Mouse (Mus musculus): Measurements from ENCODE around the gene Anp32b.

The Anp32b gene

GRCm38 (mm10) chr4:46452855-46453719 is 2.4 kb downstream of the Anp32b start:
- DNase-seq, result no peak

GRCm38 (mm10) chr4:46454097-46454864 is 3.6 kb downstream of the Anp32b start:
- no peak for DNase-seq

GRCm38 (mm10) chr4:46456762-46457161 is 6.1 kb downstream of the Anp32b start:
- DNase-seq, result no peak

- DNase-seq, result no peak
Observed at GRCm38 (mm10) chr4:46457186-46457585, 6.5 kb downstream of the Anp32b start.

GRCm38 (mm10) chr4:46458411-46458810 is 7.7 kb downstream of the Anp32b start:
- no peak for DNase-seq

GRCm38 (mm10) chr4:46463130-46463830 is 12.6 kb downstream of the Anp32b start:
- DNase-seq, result peak; percentile 66

GRCm38 (mm10) chr4:46465740-46466139 is 15.0 kb downstream of the Anp32b start:
- DNase-seq, result peak; percentile 18

- DNase-seq, result no peak
Observed at GRCm38 (mm10) chr4:46475101-46475500, 24.4 kb downstream of the Anp32b start.

- no peak for DNase-seq
Observed at GRCm38 (mm10) chr4:46479081-46479480, 28.4 kb downstream of the Anp32b start.

- peak; percentile 85 for DNase-seq
Observed at GRCm38 (mm10) chr4:46485696-46486417, 35.2 kb downstream of the Anp32b start.

- DNase-seq, result peak; percentile 76
Observed at GRCm38 (mm10) chr4:46487348-46487747, 36.6 kb downstream of the Anp32b start.

GRCm38 (mm10) chr4:46489028-46489925 is 38.6 kb downstream of the Anp32b start, which contains the start of gene Nans:
Gene Nans (plus strand): TSS chr4:46489248.
- peak; percentile 98 for DNase-seq

GRCm38 (mm10) chr4:46493071-46493470 is 42.4 kb downstream of the Anp32b start:
- DNase-seq, result no peak

GRCm38 (mm10) chr4:46495543-46495942 is 44.8 kb downstream of the Anp32b start:
- no peak for DNase-seq

- peak; percentile 81 for DNase-seq
Observed at GRCm38 (mm10) chr4:46497286-46497892, 46.7 kb downstream of the Anp32b start.

- DNase-seq, result no peak
Observed at GRCm38 (mm10) chr4:46498511-46498910, 47.8 kb downstream of the Anp32b start.

GRCm38 (mm10) chr4:46498976-46499375 is 48.3 kb downstream of the Anp32b start:
- DNase-seq, result peak; percentile 66

- no peak for DNase-seq
Observed at GRCm38 (mm10) chr4:46502606-46503502, 52.2 kb downstream of the Anp32b start.

- DNase-seq, result no peak
Observed at GRCm38 (mm10) chr4:46503881-46504280, 53.2 kb downstream of the Anp32b start.
